9 mouse cellular contexts compared by ENCODE assay signal in the genomic region with DNA sequence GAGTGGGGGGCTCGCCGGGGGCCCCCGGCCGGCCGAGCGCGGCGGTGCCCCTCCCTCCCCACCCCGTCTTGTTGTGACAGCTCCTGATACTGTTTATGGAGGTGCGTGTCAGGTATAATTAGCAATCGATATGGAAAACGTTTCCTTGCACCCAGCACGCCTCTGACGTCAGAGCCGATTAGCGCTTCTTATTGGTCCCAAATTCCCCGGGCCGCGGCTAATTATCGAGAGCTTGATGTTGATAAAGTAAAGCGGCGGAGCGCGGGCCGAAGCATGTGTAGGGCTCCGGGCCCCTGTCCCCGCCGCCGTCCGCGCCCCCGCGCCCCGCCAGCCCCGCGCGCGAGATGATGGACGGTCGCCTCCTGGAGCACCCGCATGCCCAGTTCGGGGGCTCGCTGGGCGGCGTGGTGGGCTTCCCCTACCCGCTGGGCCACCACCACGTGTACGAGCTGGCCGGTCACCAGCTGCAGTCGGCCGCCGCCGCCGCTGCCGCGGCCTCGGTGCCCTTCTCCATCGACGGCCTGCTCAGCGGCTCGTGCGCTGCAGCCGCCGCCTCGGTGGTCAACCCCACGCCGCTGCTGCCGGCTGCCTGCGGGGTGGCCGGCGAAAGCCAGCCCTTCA. TPM values are rescaled to one million over a fixed set of nuclear protein-coding genes. Genes with fewer than 3 reads are reported as not detected.
DNase-seq lines count a peak whose midpoint lies in the region; ATAC-seq and TF ChIP-seq lines count a peak whose summit lies in the region.
"Had no signal": no experiment of that assay in that cellular context is flagged by ENCODE, and none has a peak within 500 bp of the region (broad histone marks: within the 10 kb centered on the region; RNA-seq: fewer than 3 reads in every experiment).

No protein-coding gene starts in this region.

- ATAC-seq in lung, postnatal 0 days = no peak
- no peak for ATAC-seq in embryonic facial prominence, embryonic 12.5 days (ENCODE audit: insufficient number of reproducible peaks, insufficient read depth, low FRiP score, low TSS enrichment)
- no peak for ATAC-seq in limb, embryonic 11.5 days (ENCODE audit: insufficient number of reproducible peaks, low FRiP score, low TSS enrichment, low read depth)
- no peak for ATAC-seq in stomach, embryonic 16.5 days (ENCODE audit: insufficient read depth, low FRiP score)

- H3K9ac ChIP-seq in lung, postnatal 0 days (replicated peaks; ENCODE audit: low read depth) = no peak overlapping the region
- H3K9ac ChIP-seq in embryonic facial prominence, embryonic 12.5 days = peak overlapping the region; percentile 3; the same call in 1 of the 2 replicates
- H3K9ac ChIP-seq in limb, embryonic 11.5 days (ENCODE audit: low read length) = no peak overlapping the region
- H3K9ac ChIP-seq in stomach, embryonic 16.5 days (ENCODE audit: low read length) = no peak overlapping the region

- H3K4me2 ChIP-seq in lung, postnatal 0 days (replicated peaks; ENCODE audit: low read depth, low read length) = no peak overlapping the region; the same call in 1 of the 2 replicates
- H3K4me2 ChIP-seq in embryonic facial prominence, embryonic 12.5 days (replicated peaks) = peak overlapping the region; percentile 21; the same call in 1 of the 2 replicates
- no peak overlapping the region for H3K4me2 ChIP-seq in limb, embryonic 11.5 days (ENCODE audit: low read depth, severe bottlenecking)
- peak overlapping the region; percentile 12; the same call in 1 of the 2 replicates for H3K4me2 ChIP-seq in stomach, embryonic 16.5 days (ENCODE audit: low read depth, low read length)

- no peak overlapping the region for H3K27ac ChIP-seq in lung, postnatal 0 days (ENCODE audit: low read length)
- H3K27ac ChIP-seq in embryonic facial prominence, embryonic 12.5 days = no peak overlapping the region
- H3K27ac ChIP-seq in limb, embryonic 11.5 days (replicated peaks; ENCODE audit: low read depth, low read length) = no peak overlapping the region
- no peak overlapping the region for H3K27ac ChIP-seq in stomach, embryonic 16.5 days (ENCODE audit: low read length)

- no peak for TF ChIP-seq EP300 in lung, postnatal 0 days (IDR thresholded peaks at IDR 0.05)

- H3K27me3 ChIP-seq in lung, postnatal 0 days (replicated peaks; ENCODE audit: insufficient read depth, low read length) = peaks cover 86% of the 10 kb centered on the region
- peaks cover 87% of the 10 kb centered on the region for H3K27me3 ChIP-seq in embryonic facial prominence, embryonic 12.5 days
- peaks cover 95% of the 10 kb centered on the region for H3K27me3 ChIP-seq in limb, embryonic 11.5 days (ENCODE audit: control insufficient read depth, insufficient read depth, low read length)
- H3K27me3 ChIP-seq in stomach, embryonic 16.5 days (ENCODE audit: control insufficient read depth, insufficient read depth, low read length) = peaks cover 86% of the 10 kb centered on the region

- H3K4me3 ChIP-seq in lung, postnatal 0 days (ENCODE audit: low read depth, low read length) = peak overlapping the region; percentile 12
- H3K4me3 ChIP-seq in embryonic facial prominence, embryonic 12.5 days = peak overlapping the region; percentile 23
- 0 out of 2 replicates have a peak overlapping the region, but pooled peaks have one; percentile 0 for H3K4me3 ChIP-seq in limb, embryonic 11.5 days (ENCODE audit: low read depth, low read length)
- H3K4me3 ChIP-seq in stomach, embryonic 16.5 days (replicated peaks; ENCODE audit: low read length) = peak overlapping the region; percentile 3; the same call in 1 of the 2 replicates

- DNase-seq in lung, postnatal 0 days (ENCODE audit: low spot score) = no peak
- DNase-seq in lung, postnatal 36 days = no peak
- peak; percentile 65 for DNase-seq in limb, embryonic 11.5 days (ENCODE audit: low spot score)
- DNase-seq in adrenal gland, adult 2 months = no peak
- DNase-seq in gastrocnemius, postnatal 25 days = no peak
- no peak for DNase-seq in B cell, adult 2 months

- no peaks in the 10 kb centered on the region for H3K9me3 ChIP-seq in lung, postnatal 0 days (ENCODE audit: low read length)
- no peaks in the 10 kb centered on the region for H3K9me3 ChIP-seq in embryonic facial prominence, embryonic 12.5 days
- H3K9me3 ChIP-seq in limb, embryonic 11.5 days (ENCODE audit: control insufficient read depth, low read length) = no peaks in the 10 kb centered on the region
- no peaks in the 10 kb centered on the region for H3K9me3 ChIP-seq in stomach, embryonic 16.5 days (replicated peaks; ENCODE audit: control insufficient read depth, low read length)

- 2% methylated on average over 43 of the region's 71 CpGs for whole genome bisulfite sequencing in lung, postnatal 0 days
- WGBS in embryonic facial prominence, embryonic 12.5 days = under 1% methylated on average over 71 of the region's 71 CpGs
- WGBS in limb, embryonic 11.5 days = under 1% methylated on average over 67 of the region's 71 CpGs
- WGBS in stomach, embryonic 16.5 days = under 1% methylated on average over 71 of the region's 71 CpGs

- no peaks in the 10 kb centered on the region for H3K36me3 ChIP-seq in lung, postnatal 0 days (ENCODE audit: insufficient read depth, low read length)
- H3K36me3 ChIP-seq in embryonic facial prominence, embryonic 12.5 days = no peaks in the 10 kb centered on the region
- no peaks in the 10 kb centered on the region for H3K36me3 ChIP-seq in limb, embryonic 11.5 days (ENCODE audit: control insufficient read depth, insufficient read depth, low read length)
- no peaks in the 10 kb centered on the region for H3K36me3 ChIP-seq in stomach, embryonic 16.5 days (ENCODE audit: control insufficient read depth, insufficient read depth, low read length)

- no peak for TF ChIP-seq CTCF in lung, postnatal 0 days (IDR thresholded peaks at IDR 0.05)

- H3K4me1 ChIP-seq in lung, postnatal 0 days (ENCODE audit: insufficient read depth, low read depth, low read length) = no peaks in the 10 kb centered on the region
- H3K4me1 ChIP-seq in embryonic facial prominence, embryonic 12.5 days = peaks cover 9% of the 10 kb centered on the region
- 0 out of 2 replicates have a peak, but pooled peaks cover 4% of the 10 kb centered on the region for H3K4me1 ChIP-seq in limb, embryonic 11.5 days (ENCODE audit: control insufficient read depth, insufficient read depth, low read length)
- no peaks in the 10 kb centered on the region for H3K4me1 ChIP-seq in stomach, embryonic 16.5 days (ENCODE audit: control insufficient read depth, insufficient read depth, low read length)

RNA-seq across cellular contexts. Expression of gene Uncx, which starts 0.5 kb away (rescaled TPM):
- polyA plus RNA-seq in lung, postnatal 0 days (2015; fragmentation: Nextera tagmentation; extraction: Ambion mirVana) = not detected in 2 replicates
- polyA plus RNA-seq in embryonic facial prominence, embryonic 12.5 days (2016; fragmentation: Nextera tagmentation; extraction: Ambion mirVana) = 5.0 and 6.4 TPM in 2 replicates
- 0.08 and 0.21 TPM in 2 replicates for polyA plus RNA-seq in limb, embryonic 11.5 days (2014; fragmentation: Nextera tagmentation; extraction: Ambion mirVana)
- not detected in 2 replicates for polyA plus RNA-seq in stomach, embryonic 16.5 days (2015; fragmentation: Nextera tagmentation; extraction: Ambion mirVana)
- total RNA-seq in adrenal gland, adult 2 months (2021) = not detected
- 0.04 TPM in 1 of 2 replicates, not detected in the other for polyA plus RNA-seq in adrenal gland, adult 2 months (2012; rRNA removed)
- not detected for total RNA-seq in gastrocnemius, postnatal 25 days (2021)
- total RNA-seq: adrenal gland, postnatal 36 days had no signal

RNA-seq across cellular contexts. Expression of gene Zfand2a, which starts 59.4 kb away (rescaled TPM):
- 4.8 and 5.1 TPM in 2 replicates for polyA plus RNA-seq in lung, postnatal 0 days (2015; fragmentation: Nextera tagmentation; extraction: Ambion mirVana)
- polyA plus RNA-seq in embryonic facial prominence, embryonic 12.5 days (2016; fragmentation: Nextera tagmentation; extraction: Ambion mirVana) = 9.6 and 9.9 TPM in 2 replicates
- 8.0 and 9.1 TPM in 2 replicates for polyA plus RNA-seq in limb, embryonic 11.5 days (2014; fragmentation: Nextera tagmentation; extraction: Ambion mirVana)
- polyA plus RNA-seq in stomach, embryonic 16.5 days (2015; fragmentation: Nextera tagmentation; extraction: Ambion mirVana) = 7.1 and 8.2 TPM in 2 replicates
- total RNA-seq in adrenal gland, adult 2 months (2021) = 10 to 100 TPM; 27.5 to 44.8 TPM
- polyA plus RNA-seq in adrenal gland, adult 2 months (2012; rRNA removed) = 11.5 and 14.8 TPM in 2 replicates
- total RNA-seq in gastrocnemius, postnatal 25 days (2021) = 1 to 10 TPM; 7.3 to 8.2 TPM

Comparison
In these comparisons a context has a peak if more than half of its experiments do, and no peak if none do; other contexts are left out.
1. H3K4me2 ChIP-seq: peak in embryonic facial prominence, embryonic 12.5 days (single experiment) and stomach, embryonic 16.5 days (single experiment); none in lung, postnatal 0 days (single experiment) and limb, embryonic 11.5 days (single experiment).
2. Peak in every context shown above with its lines, with median percentiles within 50 percentile points of each other: H3K4me3 ChIP-seq.